Comparison of ENCODE assay signal across 24 mouse cellular contexts in genomic region chr6:123244201-123244600, GRCm38 (mm10). TPM values are rescaled to one million over a fixed set of nuclear protein-coding genes. Genes with fewer than 3 reads are reported as not detected.
A peak's percentile ranks its signal among the peaks of the same experiment; 100 is the strongest.
DNase-seq lines count a peak whose midpoint lies in the region; ATAC-seq lines count a peak whose summit lies in the region.
"Had no signal": no experiment of that assay in that cellular context is flagged by ENCODE, and none has a peak within 500 bp of the region (broad histone marks: within the 10 kb centered on the region; RNA-seq: fewer than 3 reads in every experiment).

No protein-coding gene starts in this region.

- peak; percentile 60; the same call in 1 of the 2 replicates for ATAC-seq in common myeloid progenitor, adult 5-6 weeks (replicated peaks; ENCODE audit: low read depth, poor library complexity, severe bottlenecking)
- ATAC-seq in megakaryocyte, adult 5-6 weeks (ENCODE audit: poor library complexity, severe bottlenecking) = peak; percentile 85
- ATAC-seq in neutrophil, adult 5-6 weeks (ENCODE audit: extremely low read depth, insufficient number of reproducible peaks, low FRiP score, poor library complexity, severe bottlenecking) = peak; percentile 19; the same call in 1 of the 2 replicates
- ATAC-seq: activated CD4-positive, CD25-positive, alpha-beta regulatory T cell, adult 4 months; CD4-positive, CD25-positive, alpha-beta regulatory T cell, adult 4 months; forebrain, embryonic 14.5 days; forebrain, postnatal 0 days; hindbrain, embryonic 16.5 days had no signal

- DNase-seq in lung, postnatal 36 days = peak; percentile 7
- DNase-seq in lung, adult 18-20 months = no peak
- no peak for DNase-seq in gastrocnemius, adult 18-20 months (ENCODE audit: low spot score)
- no peak for DNase-seq in adrenal gland, adult 18-20 months (ENCODE audit: low spot score in 2 of 2)
- no peak for DNase-seq in gastrocnemius, postnatal 25 days
- DNase-seq: adrenal gland, postnatal 10 days; adrenal gland, postnatal 36 days; cerebellum, adult 11 months; cerebellum, adult 2 months; cerebellum, adult 9-11 months; cerebellum, postnatal 36 days; forebrain, postnatal 0 days; gastrocnemius, postnatal 36 days; heart, adult 11 months; heart, postnatal 36 days had no signal

RNA-seq across cellular contexts. Expression of gene Clec4n, which starts 14.6 kb away (rescaled TPM):
- not detected in 2 replicates for total RNA-seq in common myeloid progenitor, adult 5-6 weeks (2017)
- 1.5 and 2.3 TPM in 2 replicates for total RNA-seq in megakaryocyte, adult 5-6 weeks (2015)
- total RNA-seq in megakaryocyte, adult 5-6 weeks (2017) = 2.4 and 2.5 TPM in 2 replicates
- 29.6 and 30.4 TPM in 2 replicates for total RNA-seq in neutrophil, adult 5-6 weeks (2017)
- under 1 TPM in 1 of 2 experiments, not detected in 1; 0.32 TPM for total RNA-seq in gastrocnemius, adult 18-20 months (2021)
- 1 to 10 TPM in 1 of 2 experiments, not detected in 1; 1.6 TPM for total RNA-seq in adrenal gland, adult 18-20 months (2021)
- not detected for total RNA-seq in gastrocnemius, postnatal 25 days (2021)
- total RNA-seq: ES-E14; gastrocnemius, postnatal 36 days had no signal

RNA-seq across cellular contexts. Expression of gene Clec4d, which starts 17.7 kb away (rescaled TPM):
- 12.8 and 17.3 TPM in 2 replicates for total RNA-seq in common myeloid progenitor, adult 5-6 weeks (2017)
- total RNA-seq in megakaryocyte, adult 5-6 weeks (2015) = 45.3 and 55.3 TPM in 2 replicates
- total RNA-seq in megakaryocyte, adult 5-6 weeks (2017) = 31.2 and 42.5 TPM in 2 replicates
- 512 and 520 TPM in 2 replicates for total RNA-seq in neutrophil, adult 5-6 weeks (2017)
- not detected for total RNA-seq in gastrocnemius, adult 18-20 months (2021)
- 1 to 10 TPM; 1.1 to 2.5 TPM for total RNA-seq in adrenal gland, adult 18-20 months (2021)
- total RNA-seq in gastrocnemius, postnatal 25 days (2021) = not detected
- total RNA-seq: ES-E14; forebrain, postnatal 0 days; gastrocnemius, adult 8-10 months; gastrocnemius, postnatal 36 days had no signal

RNA-seq across cellular contexts. Expression of gene Clec4e, which starts 45.5 kb away (rescaled TPM):
- total RNA-seq in common myeloid progenitor, adult 5-6 weeks (2017) = 22.4 and 22.8 TPM in 2 replicates
- total RNA-seq in megakaryocyte, adult 5-6 weeks (2015) = 44.8 and 44.9 TPM in 2 replicates
- 43.8 TPM in 2 replicates for total RNA-seq in megakaryocyte, adult 5-6 weeks (2017)
- total RNA-seq in neutrophil, adult 5-6 weeks (2017) = 180 and 189 TPM in 2 replicates
- not detected for total RNA-seq in gastrocnemius, adult 18-20 months (2021)
- under 1 TPM in 1 of 2 experiments, not detected in 1; 0.36 TPM for total RNA-seq in adrenal gland, adult 18-20 months (2021)
- not detected for total RNA-seq in gastrocnemius, postnatal 25 days (2021)
- total RNA-seq: ES-E14; forebrain, postnatal 0 days; gastrocnemius, adult 8-10 months; gastrocnemius, postnatal 36 days had no signal

Comparison
In these comparisons a context has a peak if more than half of its experiments do, and no peak if none do; other contexts are left out.
1. ATAC-seq: peak in every context shown above with its lines; median percentile 85 in megakaryocyte, adult 5-6 weeks; 60 in common myeloid progenitor, adult 5-6 weeks; 19 in neutrophil, adult 5-6 weeks.
2. RNA of gene Clec4e, which starts 45.5 kb away (total RNA-seq): 180 to 189 TPM in neutrophil, adult 5-6 weeks, 43.8 to 44.9 TPM in megakaryocyte, adult 5-6 weeks and 22.4 to 22.8 TPM in common myeloid progenitor, adult 5-6 weeks; 0.36 TPM in adrenal gland, adult 18-20 months, not detected in gastrocnemius, adult 18-20 months and not detected in gastrocnemius, postnatal 25 days; every median in the first group is over 10 times any median in the second.